Mouse (Mus musculus) lung, adult 2 months (tissue): Measurements from ENCODE around the gene Gnb3. TPM values are rescaled to one million over a fixed set of nuclear protein-coding genes. Genes with fewer than 3 reads are reported as not detected.
"Not testable (repeated sequence)": the region's sequence is repeated elsewhere in the genome, so short reads cannot be mapped to it uniquely, and the experiment has no call there.

Experiments
- DNase-seq: peaks from one replicate; pipeline ENCODE4 v3.0.0; 2022
- H3K4me1 ChIP-seq: fragments of 200-500 bp; 2 replicates; pipeline ENCODE4 v1.6.1; 2011; ENCODE audit warnings: low read length; ENCODE audit not compliant: control insufficient read depth, insufficient read depth
- H3K4me3 ChIP-seq: fragments of 200-500 bp; replicated peaks from 2 replicates; pipeline ENCODE3; 2011; ENCODE audit warnings: low read depth, mild to moderate bottlenecking, control low read depth, low read length; ENCODE audit errors: extremely low read depth
- CTCF ChIP-seq: fragments of 200-500 bp; IDR thresholded peaks from 2 replicates; pipeline ENCODE4 v1.5.1; 2011; ENCODE audit warnings: mild to moderate bottlenecking, low read length, control low read depth; ENCODE audit not compliant: insufficient read depth
- POLR2A ChIP-seq: fragments of 200-500 bp; IDR thresholded peaks from 2 replicates; pipeline ENCODE4 v1.6.1; 2011; ENCODE audit warnings: low read depth, mild to moderate bottlenecking, control low read depth, low read length, borderline replicate concordance; ENCODE audit errors: extremely low read depth
- WGBS: fragments of 180-500 bp; shearing (Covaris S2); methylation state at CpG from one replicate; pipeline ENCODE4 v1.1.7; 2018; 5-methylcytosine and 5-hydroxymethylcytosine counted together
- polyA plus RNA-seq: library from polyadenylated mRNA; depleted of rRNA; stranded (reverse); fragments of >200 nt; gene quantifications from 2 replicates; pipeline ENCODE4 v1.2.3, GENCODE M21; 2012

Gene Gnb3
- polyA plus RNA-seq, 1 experiment: 0.36 TPM

- H3K4me1 ChIP-seq: no peaks in the 10 kb centered on the region
- TF ChIP-seq POLR2A: no peak
- H3K4me3 ChIP-seq: no peak overlapping the region
- DNase-seq: no peak
- WGBS: 78% methylated on average over 6 of the region's 6 CpGs
Observed at GRCm38 (mm10) chr6:124834512-124835081, 5.5 kb downstream of the Gnb3 start.

- peaks cover 3% of the 10 kb centered on the region for H3K4me1 ChIP-seq
- H3K4me3 ChIP-seq: no peak overlapping the region
- no peak for DNase-seq
- TF ChIP-seq POLR2A (no peak), CTCF (no peak)
- 91% methylated on average over 8 of the region's 8 CpGs for WGBS
Observed at GRCm38 (mm10) chr6:124831649-124832048, 8.4 kb downstream of the Gnb3 start.

GRCm38 (mm10) chr6:124831199-124831598, 8.9 kb downstream of the Gnb3 start:
- not testable (repeated sequence) for H3K4me3 ChIP-seq, DNase-seq
- 96% methylated on average over 4 of the region's 4 CpGs for WGBS

GRCm38 (mm10) chr6:124829799-124830700, 10.0 kb downstream of the Gnb3 start:
- Histone ChIP-seq H3K4me1 (peaks cover 3% of the 10 kb centered on the region), H3K4me3 (peak overlapping the region; percentile 64)
- no peak for TF ChIP-seq CTCF
- TF ChIP-seq POLR2A: peak; percentile 70; the same call in 1 of the 2 replicates
- WGBS: under 1% methylated on average over 38 of the region's 38 CpGs
- peak; percentile 89 for DNase-seq

More at GRCm38 (mm10) chr6:124831199-124831598, 8.9 kb downstream of the Gnb3 start:
- not testable (repeated sequence) for H3K4me1 ChIP-seq

- under 1% methylated on average over 55 of the region's 55 CpGs for WGBS
- H3K4me1 ChIP-seq: peaks cover 3% of the 10 kb centered on the region
- peak within 1 kb of the TSS; percentile 98 for H3K4me3 ChIP-seq
- peak; percentile 98 for DNase-seq
- peak; percentile 85 for TF ChIP-seq POLR2A
- TF ChIP-seq CTCF: no peak
Observed at GRCm38 (mm10) chr6:124828868-124829798, 10.9 kb downstream of the Gnb3 start, which contains the start of the genes Usp5 and Cdca3. Usp5 (minus strand) TSS chr6:124829484. Cdca3 (plus strand) TSS chr6:124829547.

- Histone ChIP-seq H3K4me1 (peaks cover 3% of the 10 kb centered on the region), H3K4me3 (peak overlapping the region; percentile 61)
- DNase-seq: peak; percentile 26
- TF ChIP-seq POLR2A (no peak), CTCF (no peak)
- 18% methylated on average over 10 of the region's 10 CpGs for WGBS
Observed at GRCm38 (mm10) chr6:124828101-124828592, 11.9 kb downstream of the Gnb3 start.

- TF ChIP-seq CTCF (no peak), POLR2A (no peak)
- Histone ChIP-seq H3K4me3 (no peak overlapping the region), H3K4me1 (no peaks in the 10 kb centered on the region)
- 92% methylated on average over 4 of the region's 4 CpGs for WGBS
- no peak for DNase-seq
Observed at GRCm38 (mm10) chr6:124822049-124822448, 18.0 kb downstream of the Gnb3 start.

GRCm38 (mm10) chr6:124820891-124821290, 19.2 kb downstream of the Gnb3 start:
- H3K4me3 ChIP-seq: no peak overlapping the region
- 89% methylated on average over 5 of the region's 5 CpGs for WGBS
- no peak for DNase-seq
- no peak for TF ChIP-seq CTCF
- TF ChIP-seq POLR2A: no peak
- no peaks in the 10 kb centered on the region for H3K4me1 ChIP-seq

GRCm38 (mm10) chr6:124817971-124818370, 22.1 kb downstream of the Gnb3 start:
- TF ChIP-seq POLR2A: no peak
- TF ChIP-seq CTCF: no peak
- 71% methylated on average over 8 of the region's 8 CpGs for whole genome bisulfite sequencing
- no peak for DNase-seq
- 0 out of 2 replicates have a peak, but pooled peaks cover 4% of the 10 kb centered on the region for H3K4me1 ChIP-seq
- no peak overlapping the region for H3K4me3 ChIP-seq
